Mouse (Mus musculus) ES-E14 (cell line): ENCODE measurements around the gene Dhx57. TPM values are rescaled to one million over a fixed set of nuclear protein-coding genes. Genes with fewer than 3 reads are reported as not detected.

ENCODE experiments used
- DNase-seq: peaks from one replicate; pipeline ENCODE4 v3.0.0-alpha.2; 2013; ENCODE audit warnings: low read depth, low spot score
- H3K27ac ChIP-seq: 2 replicates; pipeline ENCODE4 v1.5.1; 2012; ENCODE audit warnings: low read depth, mild to moderate bottlenecking, low read length, moderate library complexity, mixed read lengths; ENCODE audit not compliant: poor library complexity, insufficient read depth, severe bottlenecking
- H3K36me3 ChIP-seq: 2 replicates; pipeline ENCODE4 v1.6.1; 2012; ENCODE audit warnings: mild to moderate bottlenecking, low read length, moderate library complexity, mixed read lengths; ENCODE audit not compliant: control insufficient read depth, poor library complexity, insufficient read depth, severe bottlenecking
- H3K4me1 ChIP-seq, 2 experiments: fragments of 150-350 bp in 1 of 2; sonication (generic) in 1 of 2; 2 replicates each; pipeline ENCODE4 v1.6.1; 2012; ENCODE audit warnings: low read length in 2 of 2, mild to moderate bottlenecking in 1 of 2, mixed read lengths in 1 of 2; ENCODE audit not compliant: control insufficient read depth in 2 of 2, insufficient read depth in 2 of 2, poor library complexity in 1 of 2
- H3K4me3 ChIP-seq, 2 experiments: fragments of 150-350 bp in 1 of 2; sonication (generic) in 1 of 2; 2 replicates each; pipeline ENCODE4 v1.5.1; 2012; ENCODE audit warnings: low read length in 2 of 2, low read depth in 1 of 2, mild to moderate bottlenecking in 1 of 2, mixed read lengths in 1 of 2; ENCODE audit not compliant: insufficient read depth in 1 of 2, poor library complexity in 1 of 2, severe bottlenecking in 1 of 2
- H3K9ac ChIP-seq: 2 replicates; pipeline ENCODE4 v1.6.1; 2012; ENCODE audit warnings: low read depth, mild to moderate bottlenecking, low read length, mixed read lengths; ENCODE audit not compliant: poor library complexity, insufficient read depth, severe bottlenecking
- H3K9me3 ChIP-seq: fragments of 150-350 bp; sonication (generic); 2 replicates; pipeline ENCODE4 v1.6.1; 2012; ENCODE audit warnings: low read depth, mild to moderate bottlenecking, low read length; ENCODE audit not compliant: control insufficient read depth, insufficient read depth
- CHD2 ChIP-seq: IDR thresholded peaks from 2 replicates; pipeline ENCODE4 v1.6.1; 2014; ENCODE audit warnings: mild to moderate bottlenecking, low read depth, low read length, inconsistent platforms
- HCFC1 ChIP-seq: IDR thresholded peaks from 2 replicates; pipeline ENCODE4 v1.6.1; 2012; ENCODE audit warnings: low read length, inconsistent platforms, borderline replicate concordance; ENCODE audit not compliant: insufficient read depth
- MAFK ChIP-seq: IDR thresholded peaks from 2 replicates; pipeline ENCODE4 v1.6.1; 2014; ENCODE audit warnings: mild to moderate bottlenecking, low read depth, low read length, inconsistent platforms; ENCODE audit not compliant: insufficient read depth
- ZC3H11A ChIP-seq: IDR thresholded peaks from 2 replicates; pipeline ENCODE4 v1.6.1; 2012; ENCODE audit warnings: low read depth, mild to moderate bottlenecking, inconsistent platforms, low read length, borderline replicate concordance
- ZNF384 ChIP-seq: IDR thresholded peaks from 2 replicates; pipeline ENCODE4 v1.6.1; 2012; ENCODE audit warnings: low read depth, low read length, inconsistent platforms
- in situ Hi-C, 2 experiments: fragments of 600-800 bp; cut with MboI; formaldehyde crosslinking; loops; one replicate each; pipeline ENCODE4 v1.15.1; 2025; ENCODE audit warnings: low sequenced_read_pairs in 2 of 2, inconsistent platforms in 1 of 2; ENCODE audit not compliant: unreplicated experiment in 2 of 2
- total RNA-seq: library from RNA; depleted of rRNA; stranded (reverse); fragments of 300-350 nt; gene quantifications from 2 replicates; pipeline ENCODE4 v1.2.3, GENCODE M21; 2012

Dhx57 gene
- total RNA-seq, 1 experiment, result 13.9 TPM

DNA sequence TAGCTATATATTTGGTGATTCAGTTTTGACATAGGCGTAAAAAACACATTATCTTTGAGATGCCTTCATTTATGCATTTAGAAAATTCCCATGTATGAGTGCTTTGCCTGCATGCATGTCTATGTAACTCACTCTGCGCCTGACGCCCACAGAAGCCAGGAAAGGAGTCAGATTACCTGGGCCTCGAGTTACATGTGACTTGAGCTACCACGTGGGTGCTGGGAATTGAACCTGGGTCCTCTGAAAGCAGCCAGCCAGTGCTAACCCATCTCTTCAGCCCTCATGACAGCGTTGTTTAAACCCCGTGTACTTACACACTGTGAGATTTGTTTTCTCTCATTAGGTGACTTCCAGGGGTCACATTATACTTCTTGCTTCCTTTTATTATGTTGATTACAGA is 34.2 kb upstream of the Dhx57 start:
- no peaks in the 10 kb centered on the region for H3K9me3 ChIP-seq
- TF ChIP-seq HCFC1 (no peak), MAFK (no peak), ZC3H11A (no peak), ZNF384 (no peak)
- DNase-seq, result no peak
- H3K9ac ChIP-seq, result no peak overlapping the region
- no peaks in the 10 kb centered on the region for H3K36me3 ChIP-seq
- in situ Hi-C loops, result no loop called here
- no peak overlapping the region for H3K27ac ChIP-seq
- no peak overlapping the region for H3K4me3 ChIP-seq
- H3K4me1 ChIP-seq, result no peaks in the 10 kb centered on the region

DNA sequence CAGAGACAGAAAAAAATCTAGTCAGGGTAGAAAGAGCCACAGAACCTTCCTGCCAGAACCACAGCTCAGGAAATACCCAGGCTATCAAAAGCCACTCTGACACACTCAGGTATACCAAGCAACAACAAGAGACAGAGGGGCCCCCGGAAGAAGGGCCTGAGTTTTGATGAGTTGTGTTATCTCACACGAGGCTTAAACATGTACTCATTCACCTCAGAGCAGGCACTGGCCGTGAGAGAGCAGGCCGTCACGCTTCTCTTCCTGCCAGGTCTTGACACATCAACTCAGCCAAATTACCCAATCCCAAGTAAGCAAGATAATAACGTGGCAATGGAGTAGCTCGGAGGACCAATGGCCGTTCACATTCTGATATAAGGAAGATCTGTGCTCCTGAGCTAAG is 33.4 kb upstream of the Dhx57 start:
- H3K36me3 ChIP-seq, result no peaks in the 10 kb centered on the region
- no peak overlapping the region for H3K27ac ChIP-seq
- H3K9me3 ChIP-seq, result no peaks in the 10 kb centered on the region
- H3K4me3 ChIP-seq, result no peak overlapping the region
- no peaks in the 10 kb centered on the region for H3K4me1 ChIP-seq
- TF ChIP-seq ZNF384, result no peak
- TF ChIP-seq ZC3H11A, result no peak
- TF ChIP-seq MAFK, result no peak
- TF ChIP-seq HCFC1, result no peak
- no peak for TF ChIP-seq CHD2
- H3K9ac ChIP-seq, result no peak overlapping the region
- in situ Hi-C loops, result no loop called here
- DNase-seq, result no peak

DNA sequence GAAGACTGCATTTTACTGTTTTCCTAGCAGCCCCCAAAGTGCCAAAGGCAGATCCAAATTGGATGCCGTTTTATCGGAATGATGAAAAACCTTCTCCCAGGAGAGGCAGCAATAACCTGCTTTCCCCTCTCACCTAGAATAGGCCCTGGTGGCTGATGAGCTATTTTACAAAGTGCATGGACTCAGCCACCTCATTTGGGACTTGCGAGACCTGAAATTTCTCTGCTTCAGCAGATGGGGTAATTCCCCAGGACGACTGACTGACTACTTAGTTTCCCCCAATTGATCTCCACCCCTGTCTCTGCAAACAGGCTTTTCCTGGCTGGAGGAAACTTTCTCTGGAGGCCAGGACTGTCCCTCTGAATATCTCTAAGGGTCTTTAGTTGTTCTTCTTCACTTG is 32.7 kb upstream of the Dhx57 start:
- no peak overlapping the region for H3K4me3 ChIP-seq

DNA sequence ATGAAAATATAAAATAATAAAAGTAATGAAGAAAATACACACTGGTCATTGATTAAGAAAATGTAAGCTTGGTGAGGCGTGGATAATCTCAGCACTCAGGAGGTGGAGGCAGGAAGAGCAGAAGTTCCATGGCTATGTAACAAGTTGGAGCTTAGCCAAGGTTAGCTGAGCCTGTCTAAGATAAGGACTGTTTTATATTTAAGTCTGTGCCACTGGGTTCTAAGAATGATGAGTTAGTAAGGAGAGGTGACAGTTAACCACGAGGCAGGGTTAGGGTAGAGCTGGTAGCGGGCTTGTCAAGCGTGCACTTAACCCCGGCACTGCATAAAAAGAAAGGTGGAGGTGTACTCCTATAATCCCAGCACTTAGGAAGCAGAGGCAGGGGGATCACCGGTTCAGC is 32.0 kb upstream of the Dhx57 start:
- no peak for TF ChIP-seq ZC3H11A
- TF ChIP-seq HCFC1, result no peak
- TF ChIP-seq CHD2, result no peak
- no peak for TF ChIP-seq MAFK
- Histone ChIP-seq H3K9ac (no peak overlapping the region), H3K4me1 (no peaks in the 10 kb centered on the region), H3K9me3 (no peaks in the 10 kb centered on the region), H3K36me3 (no peaks in the 10 kb centered on the region), H3K27ac (no peak overlapping the region), H3K4me3 (no peak overlapping the region)
- DNase-seq, result no peak
- in situ Hi-C loops, result no loop called here

More for the DNA sequence above, 32.7 kb upstream of the Dhx57 start:
- no peak for DNase-seq
- H3K9me3 ChIP-seq, result no peaks in the 10 kb centered on the region
- no peaks in the 10 kb centered on the region for H3K4me1 ChIP-seq
- H3K27ac ChIP-seq, result no peak overlapping the region
- H3K36me3 ChIP-seq, result no peaks in the 10 kb centered on the region
- no peak for TF ChIP-seq CHD2
- TF ChIP-seq ZNF384, result no peak
- TF ChIP-seq MAFK, result no peak
- no peak overlapping the region for H3K9ac ChIP-seq
- in situ Hi-C loops, result no loop called here

DNA sequence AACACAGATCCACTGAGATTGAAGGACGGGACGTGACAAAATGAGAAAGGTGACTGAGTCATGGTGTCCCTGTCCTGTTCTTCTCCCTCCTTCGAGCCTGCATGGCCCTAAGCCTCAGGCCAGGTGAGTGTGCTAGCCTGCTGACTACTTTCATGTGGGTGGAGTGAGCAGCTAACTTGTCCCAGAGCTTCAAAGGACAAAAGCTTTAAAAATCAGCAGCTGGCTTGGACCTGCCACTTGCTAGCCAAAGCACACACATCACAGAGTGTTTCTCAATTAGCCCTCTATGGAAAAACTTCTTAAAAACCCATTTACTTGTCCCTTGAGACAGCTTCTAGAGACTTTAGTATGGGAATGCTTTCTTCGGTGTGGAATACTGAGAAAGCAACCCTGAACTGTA is 22.1 kb upstream of the Dhx57 start:
- H3K9ac ChIP-seq, result no peak overlapping the region

More for the DNA sequence above, 22.1 kb upstream of the Dhx57 start:
- Histone ChIP-seq H3K4me3 (no peak overlapping the region), H3K4me1 (no peaks in the 10 kb centered on the region), H3K27ac (no peak overlapping the region), H3K9me3 (no peaks in the 10 kb centered on the region), H3K36me3 (no peaks in the 10 kb centered on the region)
- no peak for DNase-seq
- in situ Hi-C loops, result no loop called here
- TF ChIP-seq CHD2 (no peak), HCFC1 (no peak), ZNF384 (no peak), MAFK (no peak)
